Mouse (Mus musculus) forebrain, embryonic 14.5 days (tissue): ENCODE measurements around the gene Veph1. TPM values are rescaled to one million over a fixed set of nuclear protein-coding genes. Genes with fewer than 3 reads are reported as not detected.

ENCODE experiments used
- ATAC-seq: fragments of 200-750 bp; cut with Nextera tagmentation; 2 replicates; pipeline ENCODE4 v1.8.0; 2017; ENCODE audit warnings: mild to moderate bottlenecking, moderate library complexity
- DNase-seq: peaks from one replicate; pipeline ENCODE4 v3.0.0-alpha.2; 2015; ENCODE audit warnings: low spot score
- H3K27ac ChIP-seq: fragments of 300-500 bp; sonication (generic); 2 replicates; pipeline ENCODE4 v1.5.1; 2014; ENCODE audit warnings: low read depth, mild to moderate bottlenecking, control low read depth, low read length, moderate library complexity
- H3K27me3 ChIP-seq: fragments of 300-500 bp; sonication (generic); replicated peaks from 2 replicates; pipeline ENCODE4 v1.6.1; 2014; ENCODE audit warnings: low read length, control low read depth, mixed read lengths; ENCODE audit not compliant: control insufficient read depth, insufficient read depth
- H3K36me3 ChIP-seq: fragments of 300-500 bp; sonication (generic); 2 replicates; pipeline ENCODE4 v1.6.1; 2014; ENCODE audit warnings: low read length, control low read depth; ENCODE audit not compliant: control insufficient read depth, insufficient read depth
- H3K4me1 ChIP-seq: fragments of 300-500 bp; sonication (generic); 2 replicates; pipeline ENCODE4 v1.6.1; 2014; ENCODE audit warnings: antibody characterized with exemption, low read length, control low read depth; ENCODE audit not compliant: control insufficient read depth, insufficient read depth
- H3K4me2 ChIP-seq: fragments of 300-500 bp; sonication (generic); 2 replicates; pipeline ENCODE4 v1.6.1; 2014; ENCODE audit warnings: mild to moderate bottlenecking, control low read depth, low read length
- H3K4me3 ChIP-seq: fragments of 300-500 bp; sonication (generic); 2 replicates; pipeline ENCODE4 v1.5.1; 2014; ENCODE audit warnings: low read depth, low read length, control low read depth
- H3K9ac ChIP-seq: fragments of 300-500 bp; sonication (generic); 2 replicates; pipeline ENCODE4 v1.6.1; 2014; ENCODE audit warnings: mild to moderate bottlenecking, low read length, control low read depth, moderate library complexity
- H3K9me3 ChIP-seq: fragments of 300-500 bp; sonication (generic); replicated peaks from 2 replicates; pipeline ENCODE4 v1.6.1; 2016; ENCODE audit warnings: low read length, control low read depth, mixed read lengths; ENCODE audit not compliant: control insufficient read depth
- WGBS: fragments of 180-500 bp; shearing (Covaris S2); extraction: QIAGEN DNeasy Blood & Tissue Kit; methylation state at CpG from one replicate; pipeline ENCODE4 v1.1.7; 2014; 5-methylcytosine and 5-hydroxymethylcytosine counted together
- polyA plus RNA-seq: library from polyadenylated mRNA; unstranded; fragments of >200 nt; fragmentation: Nextera tagmentation; extraction: Ambion mirVana; gene quantifications from 2 replicates; pipeline ENCODE4 v1.2.1, GENCODE M21; 2014

Veph1 gene
- polyA plus RNA-seq, 1 experiment from 2014 or later = 9.3 TPM

GRCm38 (mm10) chr3:66314793-66315715, 18.4 kb upstream of the Veph1 start:
- Histone ChIP-seq H3K4me1 (no peaks in the 10 kb centered on the region), H3K9ac (no peak overlapping the region), H3K4me2 (no peak overlapping the region), H3K27ac (no peak overlapping the region), H3K36me3 (no peaks in the 10 kb centered on the region), H3K9me3 (no peaks in the 10 kb centered on the region), H3K27me3 (no peaks in the 10 kb centered on the region), H3K4me3 (no peak overlapping the region)
- 88% methylated on average over 8 of the region's 8 CpGs for WGBS
- ATAC-seq (no peak), DNase-seq (no peak)

- ATAC-seq (no peak), DNase-seq (no peak)
- Histone ChIP-seq H3K27ac (no peak overlapping the region), H3K4me2 (no peak overlapping the region), H3K4me1 (no peaks in the 10 kb centered on the region), H3K9ac (no peak overlapping the region), H3K36me3 (no peaks in the 10 kb centered on the region), H3K4me3 (no peak overlapping the region), H3K27me3 (no peaks in the 10 kb centered on the region), H3K9me3 (no peaks in the 10 kb centered on the region)
- 98% methylated on average over 1 of the region's 1 CpGs for WGBS
These were observed 13.9 kb upstream of the Veph1 start for GRCm38 (mm10) chr3:66310586-66310985.

GRCm38 (mm10) chr3:66309531-66309930, 12.9 kb upstream of the Veph1 start:
- Histone ChIP-seq H3K9me3 (no peaks in the 10 kb centered on the region), H3K36me3 (no peaks in the 10 kb centered on the region), H3K4me1 (no peaks in the 10 kb centered on the region), H3K9ac (no peak overlapping the region), H3K4me2 (no peak overlapping the region), H3K27ac (no peak overlapping the region), H3K27me3 (no peaks in the 10 kb centered on the region), H3K4me3 (no peak overlapping the region)
- ATAC-seq = no peak
- 100% methylated on average over 1 of the region's 1 CpGs for WGBS
- DNase-seq = no peak

GRCm38 (mm10) chr3:66295236-66295635, 1.4 kb downstream of the Veph1 start:
- 12% methylated on average over 9 of the region's 9 CpGs for WGBS
- Histone ChIP-seq H3K27ac (no peak overlapping the region), H3K4me3 (no peak overlapping the region), H3K9me3 (no peaks in the 10 kb centered on the region), H3K4me2 (peak overlapping the region; percentile 30), H3K27me3 (no peaks in the 10 kb centered on the region), H3K4me1 (peaks cover 6% of the 10 kb centered on the region; the same call in 1 of the 2 replicates), H3K36me3 (no peaks in the 10 kb centered on the region), H3K9ac (peak overlapping the region; percentile 8; the same call in 1 of the 2 replicates)
- ATAC-seq (no peak; the same call in 1 of the 2 replicates), DNase-seq (peak; percentile 43)

- Histone ChIP-seq H3K36me3 (no peaks in the 10 kb centered on the region), H3K27me3 (no peaks in the 10 kb centered on the region), H3K4me1 (peaks cover 6% of the 10 kb centered on the region; the same call in 1 of the 2 replicates), H3K4me2 (peak overlapping the region; percentile 30), H3K27ac (no peak overlapping the region), H3K4me3 (no peak overlapping the region), H3K9ac (peak overlapping the region; percentile 8; the same call in 1 of the 2 replicates), H3K9me3 (no peaks in the 10 kb centered on the region)
- 61% methylated on average over 3 of the region's 3 CpGs for WGBS
- DNase-seq (no peak), ATAC-seq (no peak)
These were observed 1.9 kb downstream of the Veph1 start for GRCm38 (mm10) chr3:66294729-66295128.

GRCm38 (mm10) chr3:66292356-66292946, 4.2 kb downstream of the Veph1 start:
- Histone ChIP-seq H3K4me1 (peaks cover 6% of the 10 kb centered on the region; the same call in 1 of the 2 replicates), H3K4me2 (peak overlapping the region; percentile 41), H3K36me3 (no peaks in the 10 kb centered on the region), H3K27ac (no peak overlapping the region), H3K4me3 (peak overlapping the region; percentile 14; the same call in 1 of the 2 replicates), H3K9me3 (no peaks in the 10 kb centered on the region), H3K27me3 (no peaks in the 10 kb centered on the region), H3K9ac (peak overlapping the region; percentile 46)
- ATAC-seq (peak; percentile 49; the same call in 1 of the 2 replicates), DNase-seq (peak; percentile 31)
- 10% methylated on average over 20 of the region's 20 CpGs for WGBS

- H3K9ac ChIP-seq = no peak overlapping the region
- no peaks in the 10 kb centered on the region for H3K27me3 ChIP-seq
- H3K4me2 ChIP-seq = no peak overlapping the region
- no peaks in the 10 kb centered on the region for H3K4me1 ChIP-seq
- H3K36me3 ChIP-seq = no peaks in the 10 kb centered on the region
- DNase-seq (no peak), ATAC-seq (no peak)
- no peaks in the 10 kb centered on the region for H3K9me3 ChIP-seq
- no peak overlapping the region for H3K27ac ChIP-seq
- H3K4me3 ChIP-seq = no peak overlapping the region
- 78% methylated on average over 4 of the region's 4 CpGs for WGBS
These were observed 33.4 kb downstream of the Veph1 start for GRCm38 (mm10) chr3:66263270-66263669.

- Histone ChIP-seq H3K4me1 (no peaks in the 10 kb centered on the region), H3K4me2 (no peak overlapping the region), H3K4me3 (no peak overlapping the region), H3K27me3 (no peaks in the 10 kb centered on the region), H3K9ac (no peak overlapping the region), H3K36me3 (no peaks in the 10 kb centered on the region), H3K27ac (no peak overlapping the region), H3K9me3 (no peaks in the 10 kb centered on the region)
- 36% methylated on average over 5 of the region's 5 CpGs for WGBS
- DNase-seq (peak; percentile 11), ATAC-seq (no peak)
These were observed 34.3 kb downstream of the Veph1 start for GRCm38 (mm10) chr3:66262319-66262718.
